Mouse (Mus musculus): ENCODE measurements around the gene Rrp36. TPM values are rescaled to one million over a fixed set of nuclear protein-coding genes. Genes with fewer than 3 reads are reported as not detected.

Gene Rrp36
- polyA plus RNA-seq, 1 experiment from 2014 or later, result 21.5 TPM

GRCm38 (mm10) chr17:46661981-46662380, 12.2 kb downstream of the Rrp36 start:
- Histone ChIP-seq H3K9me3 (replicated peaks) (no peaks in the 10 kb centered on the region), H3K9ac (no peak overlapping the region), H3K4me3 (replicated peaks) (no peak overlapping the region), H3K36me3 (replicated peaks) (peaks cover 73% of the 10 kb centered on the region), H3K4me2 (no peak overlapping the region), H3K4me1 (replicated peaks) (no peaks in the 10 kb centered on the region), H3K27ac (replicated peaks) (no peak overlapping the region), H3K27me3 (no peaks in the 10 kb centered on the region)
- ATAC-seq (ENCODE audit: insufficient read depth), result no peak
- 85% methylated on average over 12 of the region's 12 CpGs for WGBS (ENCODE audit: insufficient replicate concordance)

- Histone ChIP-seq H3K27ac (replicated peaks) (no peak overlapping the region), H3K9ac (no peak overlapping the region), H3K9me3 (replicated peaks) (no peaks in the 10 kb centered on the region), H3K4me2 (no peak overlapping the region), H3K36me3 (replicated peaks) (peaks cover 73% of the 10 kb centered on the region), H3K27me3 (no peaks in the 10 kb centered on the region), H3K4me1 (replicated peaks) (no peaks in the 10 kb centered on the region), H3K4me3 (replicated peaks) (no peak overlapping the region)
- 87% methylated on average over 9 of the region's 9 CpGs for WGBS (ENCODE audit: insufficient replicate concordance)
- ATAC-seq (ENCODE audit: insufficient read depth), result no peak
These were observed 12.8 kb downstream of the Rrp36 start for GRCm38 (mm10) chr17:46661351-46661750.

GRCm38 (mm10) chr17:46656054-46656453, 18.1 kb downstream of the Rrp36 start:
- Histone ChIP-seq H3K4me1 (replicated peaks) (peaks cover 24% of the 10 kb centered on the region), H3K9me3 (replicated peaks) (no peaks in the 10 kb centered on the region), H3K4me3 (replicated peaks) (no peak overlapping the region), H3K4me2 (no peak overlapping the region), H3K27ac (replicated peaks) (no peak overlapping the region), H3K27me3 (no peaks in the 10 kb centered on the region), H3K36me3 (replicated peaks) (peaks cover 60% of the 10 kb centered on the region), H3K9ac (no peak overlapping the region)
- WGBS (ENCODE audit: insufficient replicate concordance), result 70% methylated on average over 6 of the region's 6 CpGs
- no peak for ATAC-seq (ENCODE audit: insufficient read depth)

GRCm38 (mm10) chr17:46651755-46652547, 22.2 kb downstream of the Rrp36 start:
- Histone ChIP-seq H3K27me3 (no peaks in the 10 kb centered on the region), H3K4me2 (peak overlapping the region; percentile 98), H3K27ac (replicated peaks) (no peak overlapping the region), H3K9ac (no peak overlapping the region), H3K9me3 (replicated peaks) (no peaks in the 10 kb centered on the region), H3K36me3 (replicated peaks) (peaks cover 48% of the 10 kb centered on the region), H3K4me3 (replicated peaks) (peak overlapping the region; percentile 74), H3K4me1 (replicated peaks) (peaks cover 46% of the 10 kb centered on the region)
- WGBS (ENCODE audit: insufficient replicate concordance), result 73% methylated on average over 20 of the region's 20 CpGs
- no peak for ATAC-seq (ENCODE audit: insufficient read depth)

- Histone ChIP-seq H3K27me3 (no peaks in the 10 kb centered on the region), H3K36me3 (replicated peaks) (peaks cover 44% of the 10 kb centered on the region), H3K9me3 (replicated peaks) (no peaks in the 10 kb centered on the region), H3K27ac (replicated peaks) (0 out of 2 replicates have a peak overlapping the region, but pooled peaks have one; percentile 85), H3K4me1 (replicated peaks) (peaks cover 52% of the 10 kb centered on the region), H3K4me3 (replicated peaks) (peak overlapping the region; percentile 74), H3K9ac (peak overlapping the region; percentile 70; the same call in 1 of the 2 replicates), H3K4me2 (peak overlapping the region; percentile 98)
- no peak for ATAC-seq (ENCODE audit: insufficient read depth)
- WGBS (ENCODE audit: insufficient replicate concordance), result 73% methylated on average over 17 of the region's 17 CpGs
These were observed 22.9 kb downstream of the Rrp36 start for GRCm38 (mm10) chr17:46651292-46651691.

GRCm38 (mm10) chr17:46650232-46651031, 23.7 kb downstream of the Rrp36 start, which contains the start of gene Cul7:
Gene Cul7 (plus strand): TSS chr17:46650337.
- H3K4me2 ChIP-seq, result peak within 1 kb of the TSS; percentile 98
- no peaks in the 10 kb centered on the region for H3K9me3 ChIP-seq (replicated peaks)
- H3K27ac ChIP-seq (replicated peaks), result peak within 1 kb of the TSS; percentile 85
- H3K9ac ChIP-seq, result peak within 1 kb of the TSS; percentile 70
- ATAC-seq (ENCODE audit: insufficient read depth), result peak; percentile 76
- H3K36me3 ChIP-seq (replicated peaks), result peaks cover 41% of the 10 kb centered on the region
- H3K27me3 ChIP-seq, result no peaks in the 10 kb centered on the region
- WGBS (ENCODE audit: insufficient replicate concordance), result under 1% methylated on average over 58 of the region's 58 CpGs
- H3K4me3 ChIP-seq (replicated peaks), result peak within 1 kb of the TSS; percentile 74
- peaks cover 49% of the 10 kb centered on the region for H3K4me1 ChIP-seq (replicated peaks)

GRCm38 (mm10) chr17:46649811-46650210, 24.3 kb downstream of the Rrp36 start:
- Histone ChIP-seq H3K27ac (replicated peaks) (peak overlapping the region; percentile 85), H3K9ac (peak overlapping the region; percentile 70), H3K4me2 (peak overlapping the region; percentile 98), H3K4me3 (replicated peaks) (peak overlapping the region; percentile 74), H3K4me1 (replicated peaks) (peaks cover 53% of the 10 kb centered on the region), H3K9me3 (replicated peaks) (no peaks in the 10 kb centered on the region), H3K27me3 (no peaks in the 10 kb centered on the region), H3K36me3 (replicated peaks) (peaks cover 38% of the 10 kb centered on the region)
- WGBS (ENCODE audit: insufficient replicate concordance), result 23% methylated on average over 15 of the region's 15 CpGs
- no peak for ATAC-seq (ENCODE audit: insufficient read depth)

- no peaks in the 10 kb centered on the region for H3K27me3 ChIP-seq
- WGBS (ENCODE audit: insufficient replicate concordance), result 84% methylated on average over 9 of the region's 9 CpGs
- H3K4me1 ChIP-seq (replicated peaks), result peaks cover 63% of the 10 kb centered on the region
- H3K4me3 ChIP-seq (replicated peaks), result no peak overlapping the region
- peaks cover 24% of the 10 kb centered on the region for H3K36me3 ChIP-seq (replicated peaks)
- no peak overlapping the region for H3K4me2 ChIP-seq
- no peaks in the 10 kb centered on the region for H3K9me3 ChIP-seq (replicated peaks)
- no peak overlapping the region for H3K9ac ChIP-seq
- ATAC-seq (ENCODE audit: insufficient read depth), result no peak
- no peak overlapping the region for H3K27ac ChIP-seq (replicated peaks)
These were observed 25.7 kb downstream of the Rrp36 start for GRCm38 (mm10) chr17:46648436-46648835.

- no peak for ATAC-seq (ENCODE audit: insufficient read depth)
- 81% methylated on average over 7 of the region's 7 CpGs for WGBS (ENCODE audit: insufficient replicate concordance)
- Histone ChIP-seq H3K36me3 (replicated peaks) (peaks cover 13% of the 10 kb centered on the region), H3K27me3 (no peaks in the 10 kb centered on the region), H3K27ac (replicated peaks) (no peak overlapping the region), H3K4me1 (replicated peaks) (peaks cover 57% of the 10 kb centered on the region), H3K9me3 (replicated peaks) (no peaks in the 10 kb centered on the region), H3K9ac (0 out of 2 replicates have a peak overlapping the region, but pooled peaks have one; percentile 73), H3K4me3 (replicated peaks) (peak overlapping the region; percentile 78; the same call in 1 of the 2 replicates), H3K4me2 (peak overlapping the region; percentile 92)
These were observed 26.9 kb downstream of the Rrp36 start for GRCm38 (mm10) chr17:46647279-46647678.

- peak overlapping the region; percentile 73 for H3K9ac ChIP-seq
- H3K4me2 ChIP-seq, result peak overlapping the region; percentile 92
- H3K36me3 ChIP-seq (replicated peaks), result peaks cover 13% of the 10 kb centered on the region
- peak overlapping the region; percentile 72 for H3K27ac ChIP-seq (replicated peaks)
- H3K27me3 ChIP-seq, result no peaks in the 10 kb centered on the region
- H3K4me3 ChIP-seq (replicated peaks), result peak overlapping the region; percentile 78
- no peaks in the 10 kb centered on the region for H3K9me3 ChIP-seq (replicated peaks)
- ATAC-seq (ENCODE audit: insufficient read depth), result peak; percentile 41
- peaks cover 48% of the 10 kb centered on the region for H3K4me1 ChIP-seq (replicated peaks)
- WGBS (ENCODE audit: insufficient replicate concordance), result 1% methylated on average over 19 of the region's 19 CpGs
These were observed 27.9 kb downstream of the Rrp36 start for GRCm38 (mm10) chr17:46646322-46646662.
